Mouse (Mus musculus) activated CD4-positive, CD25-positive, alpha-beta regulatory T cell, adult 4 months (primary cell): ENCODE data around the gene Rasgrf2. TPM values are rescaled to one million over a fixed set of nuclear protein-coding genes. Genes with fewer than 3 reads are reported as not detected.

Experiments used
- ATAC-seq: one replicate; pipeline ENCODE4 v1.8.0; 2017
- polyA plus RNA-seq, 2 experiments: library from polyadenylated mRNA; unstranded; fragments of 100-300 nt; shearing (Covaris generic); gene quantifications; one replicate each; pipeline ENCODE4 v1.2.1; 2017

The Rasgrf2 gene
- polyA plus RNA-seq, 2 experiments from 2014 or later = 1.7 to 2.9 TPM

DNA sequence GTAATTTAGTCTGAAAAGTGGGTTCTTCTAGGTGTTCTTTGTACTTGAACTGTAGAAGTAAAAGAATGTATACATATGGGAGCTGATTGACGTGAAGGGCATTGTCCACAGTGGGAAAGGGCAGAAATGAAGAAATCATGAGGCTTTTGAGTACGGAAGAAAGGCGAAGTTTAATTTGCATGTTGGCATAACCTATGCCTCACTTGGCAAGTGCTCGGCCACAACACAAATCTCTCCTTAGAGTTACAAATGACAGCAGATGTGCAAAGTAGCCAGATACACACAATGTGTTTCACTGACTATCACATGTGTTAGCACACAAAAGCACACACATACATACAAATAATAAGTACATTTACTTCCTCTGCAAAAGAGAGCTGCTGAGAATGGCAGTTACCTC, 251.2 kb downstream of the Rasgrf2 start:
- no peak for ATAC-seq

DNA sequence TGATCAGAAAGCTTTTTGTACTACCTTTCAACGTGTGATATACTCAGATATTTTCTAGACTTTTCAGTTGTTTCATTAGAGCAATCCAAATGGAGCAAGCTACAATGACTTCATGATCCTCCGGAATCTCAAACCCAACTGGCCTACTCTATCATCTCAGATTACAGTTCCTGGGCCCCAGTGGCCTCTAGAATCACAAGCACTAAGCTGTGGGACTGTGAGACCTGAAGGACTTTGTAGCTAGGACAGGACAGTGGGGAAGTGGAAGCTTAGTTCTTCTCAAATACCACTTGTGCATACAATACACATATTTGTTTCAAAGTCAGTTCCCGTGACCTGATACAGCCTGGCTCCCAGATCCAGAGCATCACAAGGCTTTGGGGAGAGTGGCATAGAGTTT, 253.5 kb downstream of the Rasgrf2 start:
- ATAC-seq = no peak

DNA sequence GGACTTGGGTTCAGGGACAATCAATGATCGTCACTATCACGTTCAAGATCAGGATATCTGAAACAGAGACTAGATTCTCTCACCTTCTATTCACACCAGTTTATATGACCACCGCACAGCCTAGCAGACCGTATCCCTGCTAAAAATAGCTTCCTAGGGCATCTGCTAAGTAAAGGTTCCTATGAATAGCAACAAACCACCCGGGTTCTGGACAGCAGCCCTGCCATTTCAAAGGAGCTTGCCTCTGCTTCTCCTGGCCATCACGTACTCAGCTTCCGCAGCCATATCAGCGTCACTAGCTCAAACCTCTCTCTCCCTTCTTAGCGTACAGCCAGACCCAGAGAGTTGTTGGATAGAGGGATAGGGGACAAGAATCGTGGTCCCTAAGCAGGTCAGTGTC, 254.1 kb downstream of the Rasgrf2 start:
- ATAC-seq = no peak

DNA sequence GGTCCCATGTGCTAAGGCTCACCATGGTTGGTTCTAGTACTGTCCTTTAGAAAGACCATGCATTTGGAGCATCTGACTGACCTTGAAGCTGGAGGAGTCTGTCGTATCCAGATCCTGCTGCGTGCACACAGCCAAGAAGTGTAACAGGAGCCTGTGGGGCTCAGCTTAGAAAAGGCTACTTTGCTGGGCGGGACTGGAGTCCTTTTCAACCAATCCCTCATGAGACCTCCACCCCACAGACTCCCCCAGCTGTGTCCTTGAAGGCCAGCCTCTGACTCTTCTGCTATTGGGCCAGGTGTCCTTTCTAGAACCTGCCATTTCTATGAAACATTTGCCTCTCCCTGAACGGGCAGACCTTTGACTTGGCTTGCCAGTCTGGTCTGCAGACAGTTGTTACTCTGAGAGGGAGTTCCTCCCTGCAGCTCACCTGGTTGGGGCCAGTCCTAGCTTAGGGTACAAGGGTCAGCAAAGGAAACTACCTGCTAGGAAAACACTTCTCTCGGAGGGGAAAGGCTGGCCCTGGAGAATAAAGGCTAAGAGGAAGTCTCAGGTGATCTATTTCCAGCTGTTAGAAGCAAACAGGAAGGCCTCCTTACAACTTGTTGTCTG, 254.6 kb downstream of the Rasgrf2 start, which contains the start of gene Ckmt2:
Gene Ckmt2 (minus strand): TSS at position 145 of the 609 bp plus-strand sequence.
- ATAC-seq = no peak

DNA sequence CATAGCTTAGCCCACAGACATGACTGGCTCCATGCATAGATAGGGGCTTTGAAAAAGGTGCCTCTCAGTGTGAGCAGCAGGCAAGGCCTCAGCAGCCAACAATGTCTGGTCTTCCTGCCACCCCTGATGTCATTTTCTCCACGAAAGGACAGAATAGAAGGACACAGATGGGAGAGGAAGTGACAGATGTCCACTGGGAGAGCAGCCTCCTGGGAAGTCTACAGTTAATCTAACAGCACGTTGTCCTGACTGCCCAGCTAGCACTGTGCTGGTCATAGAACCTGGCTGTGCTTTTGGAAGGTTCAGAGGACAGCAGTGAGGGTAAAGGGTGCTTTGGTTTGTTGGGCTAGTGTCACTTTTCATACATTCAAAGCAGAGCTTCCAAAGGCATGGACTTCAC, 255.9 kb downstream of the Rasgrf2 start:
- no peak for ATAC-seq

DNA sequence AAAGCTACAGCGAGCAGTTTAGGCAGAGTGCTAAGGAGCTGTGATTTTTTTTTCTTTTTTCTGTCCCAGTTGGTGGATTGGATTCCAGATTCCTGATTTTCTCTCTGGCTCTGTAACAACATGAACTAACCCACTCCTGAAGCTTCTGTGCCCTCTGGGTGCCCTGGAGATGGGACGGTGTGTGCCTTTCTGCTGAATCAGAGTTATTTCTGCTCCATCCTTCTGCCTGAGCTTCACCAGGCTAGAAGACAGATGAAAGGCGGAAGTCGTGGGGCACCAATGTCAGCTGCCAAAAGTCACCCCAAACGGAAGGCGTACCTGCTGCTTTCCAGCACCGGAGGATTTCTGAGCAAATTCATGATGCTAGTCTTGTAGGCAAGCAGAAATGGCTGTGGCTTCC, 256.9 kb downstream of the Rasgrf2 start:
- ATAC-seq = no peak

DNA sequence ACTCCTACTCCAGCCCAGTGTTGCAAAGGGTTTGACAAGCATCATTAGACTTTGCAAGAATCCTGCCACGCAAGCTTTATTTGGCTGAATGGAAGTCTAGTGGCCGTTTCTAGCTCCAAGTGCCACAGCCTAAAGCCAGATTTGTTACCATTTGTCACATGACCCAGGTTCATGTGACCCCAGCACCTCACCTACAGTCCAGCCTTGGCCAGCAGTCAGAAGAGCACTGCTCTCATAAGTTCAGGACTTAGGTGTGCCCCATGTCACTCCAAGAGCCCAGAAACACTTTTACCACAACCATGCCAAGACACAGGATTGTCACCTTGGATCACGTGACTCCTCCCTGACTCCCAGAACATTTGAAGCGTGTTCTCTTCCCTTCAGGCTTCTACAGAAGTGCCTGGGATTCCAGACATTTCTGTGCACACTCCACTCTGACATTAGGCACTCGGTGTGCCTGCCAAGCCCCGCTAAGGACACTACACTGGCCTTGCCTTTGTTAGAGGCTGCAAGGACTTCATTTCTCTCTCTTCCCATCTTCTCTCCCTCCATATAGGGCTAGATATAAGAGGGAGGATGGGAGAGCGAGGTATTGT, 257.6 kb downstream of the Rasgrf2 start:
- no peak for ATAC-seq

DNA sequence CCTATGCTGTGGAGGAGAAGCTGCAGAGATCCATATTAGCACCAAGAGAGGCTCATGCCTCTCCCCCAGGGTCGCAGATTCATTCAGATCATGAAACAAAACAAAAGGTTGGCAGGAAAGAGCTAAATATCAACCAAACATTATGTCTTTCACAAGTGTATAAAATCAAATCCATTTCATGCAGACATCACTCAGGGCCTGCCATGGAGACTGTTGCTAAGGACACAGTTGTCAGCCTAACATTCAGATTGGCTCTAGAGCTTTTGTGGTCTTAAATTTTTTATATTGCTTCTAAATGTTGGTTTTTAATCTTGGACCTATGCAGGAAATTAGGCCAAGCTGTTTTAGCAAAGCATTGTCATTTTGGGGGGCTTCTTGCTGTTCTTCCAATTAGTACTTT, 262.9 kb downstream of the Rasgrf2 start:
- no peak for ATAC-seq

DNA sequence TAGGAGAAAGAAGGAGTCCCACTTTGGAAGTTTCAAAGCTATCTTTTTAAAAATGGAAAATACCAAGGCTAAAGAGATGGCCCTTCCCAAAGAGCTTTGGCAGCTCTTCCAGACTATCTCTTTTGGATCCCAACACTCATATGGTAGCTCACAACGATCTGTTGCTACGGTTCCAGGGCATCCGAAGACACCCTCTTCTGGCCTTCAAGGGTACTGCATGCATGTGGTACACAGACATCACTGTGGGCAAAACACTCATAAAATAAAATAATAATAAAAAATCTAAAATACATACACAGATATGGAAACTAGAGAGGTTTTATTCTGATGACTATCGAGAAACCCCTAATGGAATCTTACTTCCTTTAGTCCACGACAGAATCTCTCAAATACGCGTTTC, 272.6 kb downstream of the Rasgrf2 start:
- peak; percentile 46 for ATAC-seq

DNA sequence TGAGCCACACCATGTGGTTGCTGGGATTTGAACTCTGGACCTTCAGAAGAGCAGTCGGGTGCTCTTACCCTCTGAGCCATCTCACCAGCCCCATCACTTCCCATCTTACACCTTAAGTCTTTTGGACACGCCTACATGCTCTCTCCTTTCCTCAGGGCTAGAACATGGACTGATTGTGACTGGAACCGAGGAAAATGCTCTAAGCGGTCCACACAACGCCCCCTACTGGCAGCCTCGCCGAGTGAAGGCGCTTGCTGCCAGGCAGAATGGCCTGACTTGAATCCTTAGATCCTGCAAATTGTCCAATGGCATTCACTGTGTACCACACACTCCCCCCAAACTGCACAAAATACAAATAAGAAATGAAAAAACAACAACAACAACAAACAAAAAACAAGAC, 274.0 kb downstream of the Rasgrf2 start:
- no peak for ATAC-seq

DNA sequence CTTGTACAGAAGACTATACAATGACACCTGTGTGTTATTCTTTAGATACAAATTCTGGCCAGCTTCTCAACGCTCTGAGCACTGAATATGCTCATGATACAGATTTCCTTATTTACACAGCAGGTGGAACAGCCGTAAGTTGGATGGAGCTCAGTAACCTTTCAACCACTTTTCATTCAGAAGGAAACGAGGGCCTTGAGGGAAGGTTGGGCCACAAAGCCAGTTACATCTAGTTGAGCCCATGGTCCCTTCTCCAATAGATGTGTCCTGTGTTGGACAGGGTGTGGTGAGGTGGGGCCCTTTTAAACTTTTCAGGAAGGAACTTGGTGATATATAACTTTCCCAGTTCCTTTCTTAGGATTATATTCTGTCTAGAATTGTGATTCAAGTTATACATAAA, 277.0 kb downstream of the Rasgrf2 start:
- ATAC-seq = no peak

Other genes with a start within 250 kb of the Rasgrf2 start
- 10 to 100 TPM in 1 of 2 experiments, 1 to 10 TPM in 1; 5.0 to 12.5 TPM for gene Gm20379, start 174.3 kb upstream of the Rasgrf2 start, polyA plus RNA-seq
- 1 to 10 TPM; 3.8 to 6.3 TPM for gene Dhfr, start 223.1 kb upstream of the Rasgrf2 start, polyA plus RNA-seq
- 10 to 100 TPM; 38.0 to 38.5 TPM for gene Msh3, start 223.3 kb upstream of the Rasgrf2 start, polyA plus RNA-seq